Mouse (Mus musculus): ENCODE data around the gene Creb5. TPM values are rescaled to one million over a fixed set of nuclear protein-coding genes. Genes with fewer than 3 reads are reported as not detected.

Gene Creb5
- polyA plus RNA-seq, 1 experiment from 2014 or later: 3.5 TPM

GRCm38 (mm10) chr6:53572979-53573710 lies 286.1 kb downstream of the Creb5 start:
- 9% methylated on average over 15 of the region's 16 CpGs for WGBS

GRCm38 (mm10) chr6:53573711-53574065 lies 286.6 kb downstream of the Creb5 start:
- no peak overlapping the region for H3K27ac ChIP-seq (ENCODE audit: low read length)
- H3K4me1 ChIP-seq (ENCODE audit: insufficient read depth, low read length): peaks cover 24% of the 10 kb centered on the region

More at GRCm38 (mm10) chr6:53572979-53573710, 286.1 kb downstream of the Creb5 start:
- Histone ChIP-seq H3K9me3 (ENCODE audit: low read length) (no peaks in the 10 kb centered on the region), H3K9ac (replicated peaks; ENCODE audit: low read length) (peak overlapping the region; percentile 52), H3K4me2 (replicated peaks; ENCODE audit: low read depth, low read length) (peak overlapping the region; percentile 62), H3K27ac (ENCODE audit: low read length) (peak overlapping the region; percentile 21; the same call in 1 of the 2 replicates), H3K27me3 (ENCODE audit: insufficient read depth, low read length) (peaks cover 3% of the 10 kb centered on the region), H3K4me3 (ENCODE audit: low read length) (peak overlapping the region; percentile 38), H3K4me1 (ENCODE audit: insufficient read depth, low read length) (peaks cover 26% of the 10 kb centered on the region), H3K36me3 (ENCODE audit: insufficient read depth, low read length) (no peaks in the 10 kb centered on the region)
- ATAC-seq (ENCODE audit: low FRiP score, low TSS enrichment): peak; percentile 84

GRCm38 (mm10) chr6:53574097-53574496 lies 287.0 kb downstream of the Creb5 start:
- peaks cover 21% of the 10 kb centered on the region for H3K4me1 ChIP-seq (ENCODE audit: insufficient read depth, low read length)
- H3K9ac ChIP-seq (replicated peaks; ENCODE audit: low read length): no peak overlapping the region
- H3K4me2 ChIP-seq (replicated peaks; ENCODE audit: low read depth, low read length): peak overlapping the region; percentile 62
- H3K27ac ChIP-seq (ENCODE audit: low read length): no peak overlapping the region
- H3K27me3 ChIP-seq (ENCODE audit: insufficient read depth, low read length): peaks cover 3% of the 10 kb centered on the region
- peak overlapping the region; percentile 38; the same call in 1 of the 2 replicates for H3K4me3 ChIP-seq (ENCODE audit: low read length)
- no peaks in the 10 kb centered on the region for H3K36me3 ChIP-seq (ENCODE audit: insufficient read depth, low read length)
- ATAC-seq (ENCODE audit: low FRiP score, low TSS enrichment): no peak
- WGBS: 43% methylated on average over 12 of the region's 12 CpGs
- H3K9me3 ChIP-seq (ENCODE audit: low read length): no peaks in the 10 kb centered on the region

More at GRCm38 (mm10) chr6:53573711-53574065, 286.6 kb downstream of the Creb5 start:
- no peaks in the 10 kb centered on the region for H3K9me3 ChIP-seq (ENCODE audit: low read length)
- H3K36me3 ChIP-seq (ENCODE audit: insufficient read depth, low read length): no peaks in the 10 kb centered on the region
- WGBS: 0% methylated on average over 5 of the region's 6 CpGs
- peak overlapping the region; percentile 52; the same call in 1 of the 2 replicates for H3K9ac ChIP-seq (replicated peaks; ENCODE audit: low read length)
- H3K4me2 ChIP-seq (replicated peaks; ENCODE audit: low read depth, low read length): peak overlapping the region; percentile 62
- peak overlapping the region; percentile 38 for H3K4me3 ChIP-seq (ENCODE audit: low read length)
- no peak for ATAC-seq (ENCODE audit: low FRiP score, low TSS enrichment)
- H3K27me3 ChIP-seq (ENCODE audit: insufficient read depth, low read length): peaks cover 3% of the 10 kb centered on the region

GRCm38 (mm10) chr6:53575191-53575590 lies 288.1 kb downstream of the Creb5 start:
- no peak for ATAC-seq (ENCODE audit: low FRiP score, low TSS enrichment)
- Histone ChIP-seq H3K4me2 (replicated peaks; ENCODE audit: low read depth, low read length) (no peak overlapping the region), H3K9me3 (ENCODE audit: low read length) (no peaks in the 10 kb centered on the region), H3K4me3 (ENCODE audit: low read length) (no peak overlapping the region), H3K36me3 (ENCODE audit: insufficient read depth, low read length) (no peaks in the 10 kb centered on the region), H3K27me3 (ENCODE audit: insufficient read depth, low read length) (peaks cover 3% of the 10 kb centered on the region), H3K4me1 (ENCODE audit: insufficient read depth, low read length) (peaks cover 21% of the 10 kb centered on the region), H3K27ac (ENCODE audit: low read length) (no peak overlapping the region), H3K9ac (replicated peaks; ENCODE audit: low read length) (no peak overlapping the region)
- 82% methylated on average over 4 of the region's 4 CpGs for whole genome bisulfite sequencing

GRCm38 (mm10) chr6:53575836-53576235 lies 288.8 kb downstream of the Creb5 start:
- Histone ChIP-seq H3K27me3 (ENCODE audit: insufficient read depth, low read length) (peaks cover 3% of the 10 kb centered on the region), H3K36me3 (ENCODE audit: insufficient read depth, low read length) (no peaks in the 10 kb centered on the region), H3K4me1 (ENCODE audit: insufficient read depth, low read length) (peaks cover 21% of the 10 kb centered on the region), H3K4me2 (replicated peaks; ENCODE audit: low read depth, low read length) (no peak overlapping the region), H3K9ac (replicated peaks; ENCODE audit: low read length) (no peak overlapping the region), H3K9me3 (ENCODE audit: low read length) (no peaks in the 10 kb centered on the region), H3K27ac (ENCODE audit: low read length) (no peak overlapping the region), H3K4me3 (ENCODE audit: low read length) (no peak overlapping the region)
- ATAC-seq (ENCODE audit: low FRiP score, low TSS enrichment): no peak
- 92% methylated on average over 3 of the region's 3 CpGs for WGBS

GRCm38 (mm10) chr6:53576841-53577240 lies 289.8 kb downstream of the Creb5 start:
- no peak for ATAC-seq (ENCODE audit: low FRiP score, low TSS enrichment)
- Histone ChIP-seq H3K9ac (replicated peaks; ENCODE audit: low read length) (no peak overlapping the region), H3K4me3 (ENCODE audit: low read length) (no peak overlapping the region), H3K36me3 (ENCODE audit: insufficient read depth, low read length) (no peaks in the 10 kb centered on the region), H3K27me3 (ENCODE audit: insufficient read depth, low read length) (peaks cover 3% of the 10 kb centered on the region), H3K9me3 (ENCODE audit: low read length) (no peaks in the 10 kb centered on the region), H3K4me2 (replicated peaks; ENCODE audit: low read depth, low read length) (no peak overlapping the region), H3K27ac (ENCODE audit: low read length) (no peak overlapping the region), H3K4me1 (ENCODE audit: insufficient read depth, low read length) (peaks cover 21% of the 10 kb centered on the region)
- WGBS: 80% methylated on average over 6 of the region's 6 CpGs

GRCm38 (mm10) chr6:53577776-53578175 lies 290.7 kb downstream of the Creb5 start:
- H3K4me1 ChIP-seq (ENCODE audit: insufficient read depth, low read length): peaks cover 17% of the 10 kb centered on the region
- H3K9me3 ChIP-seq (ENCODE audit: low read length): no peaks in the 10 kb centered on the region
- no peak overlapping the region for H3K4me2 ChIP-seq (replicated peaks; ENCODE audit: low read depth, low read length)
- H3K4me3 ChIP-seq (ENCODE audit: low read length): no peak overlapping the region
- no peak overlapping the region for H3K27ac ChIP-seq (ENCODE audit: low read length)
- ATAC-seq (ENCODE audit: low FRiP score, low TSS enrichment): no peak
- WGBS: 41% methylated on average over 3 of the region's 3 CpGs
- H3K27me3 ChIP-seq (ENCODE audit: insufficient read depth, low read length): peaks cover 7% of the 10 kb centered on the region
- H3K9ac ChIP-seq (replicated peaks; ENCODE audit: low read length): no peak overlapping the region
- H3K36me3 ChIP-seq (ENCODE audit: insufficient read depth, low read length): no peaks in the 10 kb centered on the region

- H3K27ac ChIP-seq (ENCODE audit: low read length): no peak overlapping the region
- H3K27me3 ChIP-seq (ENCODE audit: insufficient read depth, low read length): peaks cover 4% of the 10 kb centered on the region; the same call in 1 of the 2 replicates
- no peak overlapping the region for H3K4me2 ChIP-seq (replicated peaks; ENCODE audit: low read depth, low read length)
- H3K9ac ChIP-seq (replicated peaks; ENCODE audit: low read length): no peak overlapping the region
- H3K4me1 ChIP-seq (ENCODE audit: insufficient read depth, low read length): peaks cover 25% of the 10 kb centered on the region
- no peaks in the 10 kb centered on the region for H3K36me3 ChIP-seq (ENCODE audit: insufficient read depth, low read length)
- WGBS: 74% methylated on average over 7 of the region's 7 CpGs
- no peaks in the 10 kb centered on the region for H3K9me3 ChIP-seq (ENCODE audit: low read length)
- no peak for ATAC-seq (ENCODE audit: low FRiP score, low TSS enrichment)
- H3K4me3 ChIP-seq (ENCODE audit: low read length): no peak overlapping the region
Observed at GRCm38 (mm10) chr6:53580346-53580745, 293.3 kb downstream of the Creb5 start.

GRCm38 (mm10) chr6:53583234-53583875 lies 296.3 kb downstream of the Creb5 start:
- H3K4me2 ChIP-seq (replicated peaks; ENCODE audit: low read depth, low read length): no peak overlapping the region
- WGBS: 54% methylated on average over 19 of the region's 19 CpGs

More at GRCm38 (mm10) chr6:53583234-53583875, 296.3 kb downstream of the Creb5 start:
- Histone ChIP-seq H3K9me3 (ENCODE audit: low read length) (no peaks in the 10 kb centered on the region), H3K9ac (replicated peaks; ENCODE audit: low read length) (no peak overlapping the region), H3K27me3 (ENCODE audit: insufficient read depth, low read length) (peaks cover 4% of the 10 kb centered on the region; the same call in 1 of the 2 replicates), H3K27ac (ENCODE audit: low read length) (no peak overlapping the region), H3K4me1 (ENCODE audit: insufficient read depth, low read length) (peaks cover 18% of the 10 kb centered on the region), H3K36me3 (ENCODE audit: insufficient read depth, low read length) (no peaks in the 10 kb centered on the region), H3K4me3 (ENCODE audit: low read length) (no peak overlapping the region)
- no peak for ATAC-seq (ENCODE audit: low FRiP score, low TSS enrichment)

Measured in kidney, embryonic 16.5 days (tissue).